Mouse (Mus musculus): ENCODE results near the gene Spata7.
"Not testable (repeated sequence)": the region's sequence is repeated elsewhere in the genome, so short reads cannot be mapped to it uniquely, and the experiment has no call there.

Gene Spata7

DNA sequence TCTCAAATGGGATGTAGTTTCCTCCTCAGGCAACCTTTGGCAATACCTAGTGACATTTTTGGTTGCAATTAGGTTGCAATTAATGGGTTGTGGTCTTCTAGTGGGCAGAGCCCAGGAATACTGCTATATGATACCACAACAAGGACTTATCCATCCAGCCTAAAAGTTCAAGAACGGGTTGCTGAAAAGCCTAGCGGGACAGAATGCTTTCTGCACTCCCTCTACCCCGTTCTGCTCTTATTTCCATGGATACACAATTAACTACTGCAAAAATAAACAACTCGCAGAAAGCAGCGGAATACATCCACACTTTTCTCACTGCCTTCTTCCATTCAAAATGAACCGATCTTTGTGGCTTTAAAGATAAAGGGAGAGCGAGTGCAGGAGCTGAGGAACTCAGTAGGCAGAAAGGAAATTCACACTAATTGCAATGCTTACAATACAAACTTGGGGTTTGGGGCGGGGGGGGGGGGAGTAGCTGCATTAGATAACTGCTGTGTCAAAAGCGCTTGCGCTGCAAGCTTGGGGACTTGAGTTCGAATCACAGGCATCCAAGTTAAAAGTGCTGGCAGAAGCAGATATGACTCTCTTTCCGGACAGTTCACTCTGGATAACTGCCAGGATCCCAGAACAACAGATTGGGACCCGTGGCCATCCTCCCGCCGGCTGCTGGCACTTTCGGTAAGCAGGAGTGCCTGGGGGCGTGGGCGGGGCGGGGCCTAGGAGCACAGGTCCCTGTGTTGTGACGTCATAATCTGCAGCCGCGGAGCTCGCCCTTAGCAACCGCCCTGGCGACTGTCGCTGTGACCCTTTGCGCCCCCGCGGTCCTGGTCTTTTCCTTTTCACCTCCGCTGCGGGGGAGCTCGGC lies at the start of gene Spata7:
Spata7 (plus strand) TSS at position 766 of the 868 bp plus-strand sequence.
- no peak for DNase-seq (ENCODE audit: low read depth)

DNA sequence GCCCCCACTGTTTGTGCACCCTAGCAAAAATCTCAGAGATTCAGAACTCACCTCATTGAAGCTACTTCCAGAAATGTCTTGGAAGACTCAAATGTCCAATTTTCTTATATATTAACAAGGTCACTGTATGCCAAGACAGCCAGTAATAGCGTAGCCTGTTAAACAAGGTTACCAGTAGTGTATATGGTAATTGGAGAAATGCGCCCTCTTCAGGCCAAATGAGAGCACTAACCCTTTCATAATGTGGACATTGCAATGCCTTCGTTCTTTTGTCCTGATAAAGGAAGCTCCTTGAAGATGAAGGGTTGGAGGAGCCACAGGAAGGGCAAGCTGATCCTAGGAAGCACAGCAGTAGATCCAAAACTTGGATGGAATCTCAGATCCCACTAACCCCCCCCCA lies 42.7 kb upstream of the Spata7 start:
- peak; percentile 18 for DNase-seq (ENCODE audit: low read depth)

DNA sequence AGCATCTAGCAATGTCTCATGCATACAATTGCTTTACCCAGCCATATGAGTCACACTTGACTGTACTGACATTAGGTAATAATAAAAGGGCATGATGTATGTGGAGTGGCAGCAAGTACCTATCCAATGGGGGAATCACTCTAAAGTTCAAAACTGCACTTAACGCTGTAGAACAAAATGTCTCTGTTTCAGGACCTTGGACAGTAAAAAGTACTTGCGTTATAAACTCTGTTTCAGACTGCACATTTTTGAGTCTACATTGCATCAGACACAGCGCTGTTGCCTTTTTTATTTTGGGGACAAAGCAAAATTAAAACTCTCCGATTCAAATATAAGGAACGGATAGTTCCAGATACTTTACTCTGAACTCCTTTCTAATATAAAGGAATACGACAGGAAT lies 39.4 kb upstream of the Spata7 start:
- DNase-seq (ENCODE audit: low read depth) = peak; percentile 30

DNA sequence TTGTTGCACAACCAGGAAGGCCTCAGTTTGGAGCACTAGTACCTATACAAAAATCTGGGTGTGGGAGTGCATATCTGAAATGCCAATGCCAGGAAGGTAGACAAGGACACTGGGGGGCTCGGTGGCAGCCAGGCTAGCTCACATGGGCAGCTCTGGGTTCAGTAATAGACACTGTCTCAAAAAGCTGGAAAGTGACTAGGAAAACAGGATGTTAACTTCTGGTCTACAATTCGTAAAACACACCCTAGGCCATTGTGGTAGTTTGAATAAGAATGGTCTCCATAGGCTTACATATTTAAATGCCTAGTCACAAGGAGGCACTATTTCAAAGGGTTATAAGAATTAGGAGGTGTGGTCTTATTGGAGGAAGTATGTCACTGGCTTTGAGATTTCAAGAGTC lies 36.9 kb upstream of the Spata7 start:
- no peak for DNase-seq (ENCODE audit: low read depth)

DNA sequence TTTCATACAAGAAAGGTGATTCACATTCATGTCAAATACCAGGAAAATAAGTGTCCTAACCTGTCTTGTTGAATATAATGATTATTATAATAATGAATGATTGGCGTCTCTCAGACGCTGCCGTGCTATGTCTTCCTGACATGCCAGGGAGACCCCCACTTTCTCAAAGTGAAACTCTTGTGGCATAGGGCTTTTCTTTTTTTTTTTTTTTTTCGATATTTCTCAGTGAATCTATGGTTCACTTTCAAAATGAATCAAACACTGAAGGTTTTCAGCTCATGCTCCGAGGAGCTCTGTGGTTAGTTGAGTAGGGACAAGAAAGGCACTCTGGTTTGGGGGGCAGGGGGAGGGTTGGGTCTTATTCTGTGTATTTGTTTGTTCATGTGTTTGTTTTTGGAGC lies 27.1 kb upstream of the Spata7 start:
- no peak for DNase-seq (ENCODE audit: low read depth)

DNA sequence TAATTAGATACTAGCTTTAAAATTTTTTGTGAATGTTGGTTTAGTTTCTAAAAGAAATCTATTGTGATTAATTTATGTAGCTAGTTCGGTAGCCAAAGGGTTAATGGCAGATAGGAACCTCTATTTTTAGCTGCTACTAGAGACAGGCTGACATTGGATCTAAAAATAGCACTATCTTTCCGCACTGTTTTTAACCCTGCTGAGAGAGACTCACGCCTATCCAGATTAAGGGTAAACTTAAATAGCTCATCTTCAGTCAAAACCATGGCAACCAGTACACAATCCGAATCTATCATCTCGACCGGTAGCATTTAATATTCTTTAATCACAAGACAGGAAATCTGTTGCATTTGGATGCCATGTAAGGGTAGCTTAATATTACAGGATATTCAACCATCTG lies 25.8 kb upstream of the Spata7 start:
- DNase-seq (ENCODE audit: low read depth) = no peak

DNA sequence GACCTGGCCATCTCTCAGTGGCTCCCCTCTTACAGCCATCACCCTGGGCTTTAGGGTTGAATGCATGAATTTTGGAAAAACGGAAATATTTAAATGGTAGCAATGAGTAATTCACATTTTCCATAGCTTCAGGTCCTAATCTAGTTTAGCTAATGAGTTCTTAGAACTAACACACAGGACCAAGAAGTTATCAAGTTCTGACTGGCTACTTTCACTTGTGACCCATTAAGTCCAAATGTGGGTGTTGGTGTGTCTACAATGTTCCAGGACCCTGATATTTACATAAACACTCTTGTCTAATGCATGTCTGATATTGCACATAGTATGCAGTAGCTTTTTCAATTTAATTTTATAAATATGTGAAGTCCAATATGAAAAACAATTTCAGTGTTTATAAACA lies 22.7 kb upstream of the Spata7 start:
- no peak for DNase-seq (ENCODE audit: low read depth)

DNA sequence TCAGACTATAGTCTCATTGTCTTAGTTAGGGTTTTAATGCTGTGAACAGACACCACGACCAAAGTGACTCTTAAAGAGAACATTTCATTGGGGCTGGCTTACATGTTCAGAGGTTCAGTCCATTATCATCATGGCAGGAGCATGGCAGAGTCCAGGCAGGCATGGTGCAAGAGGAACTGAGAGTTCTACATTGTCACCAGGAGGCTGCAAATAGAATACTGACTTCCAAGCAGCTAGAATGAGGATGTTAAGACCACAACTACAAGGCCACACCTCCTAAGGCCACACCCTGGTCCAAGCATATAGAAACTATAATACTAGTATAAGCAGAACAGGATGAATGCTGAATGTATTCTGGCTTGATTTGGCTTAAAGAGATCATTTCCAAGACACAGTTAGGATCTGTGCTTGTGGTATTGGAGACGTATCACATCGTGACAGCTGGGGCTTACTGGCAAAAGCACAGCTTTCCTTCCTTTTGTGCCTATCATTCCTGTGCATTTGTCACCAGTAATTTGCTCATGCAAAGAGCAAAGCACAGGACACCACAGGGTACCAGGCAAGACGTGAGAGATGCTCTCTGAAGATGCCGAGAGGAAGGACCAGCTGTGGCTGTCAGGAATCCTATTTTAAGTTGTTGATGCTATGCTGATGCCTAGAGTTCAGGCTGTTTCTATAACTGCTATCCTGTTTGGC lies 21.2 kb upstream of the Spata7 start:
- DNase-seq (ENCODE audit: low read depth) = no peak

DNA sequence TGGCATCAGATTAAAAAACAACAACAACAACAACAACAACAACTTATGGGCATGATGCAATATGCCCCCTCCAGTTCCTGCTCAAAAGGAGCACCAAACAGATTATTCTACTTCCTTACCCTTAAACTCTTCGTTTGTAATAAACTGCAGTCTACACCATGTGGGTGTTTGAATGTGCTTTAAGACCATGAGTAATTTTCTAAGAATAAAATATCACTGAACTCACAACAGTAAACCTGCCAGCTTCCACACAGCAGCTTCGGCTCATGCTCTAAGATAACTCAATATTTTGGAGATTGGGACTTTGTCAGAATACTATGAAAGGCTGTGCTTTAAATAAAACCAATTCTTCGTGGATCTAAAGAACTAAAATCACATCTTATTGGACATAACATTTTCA lies 17.6 kb upstream of the Spata7 start:
- DNase-seq (ENCODE audit: low read depth) = no peak

DNA sequence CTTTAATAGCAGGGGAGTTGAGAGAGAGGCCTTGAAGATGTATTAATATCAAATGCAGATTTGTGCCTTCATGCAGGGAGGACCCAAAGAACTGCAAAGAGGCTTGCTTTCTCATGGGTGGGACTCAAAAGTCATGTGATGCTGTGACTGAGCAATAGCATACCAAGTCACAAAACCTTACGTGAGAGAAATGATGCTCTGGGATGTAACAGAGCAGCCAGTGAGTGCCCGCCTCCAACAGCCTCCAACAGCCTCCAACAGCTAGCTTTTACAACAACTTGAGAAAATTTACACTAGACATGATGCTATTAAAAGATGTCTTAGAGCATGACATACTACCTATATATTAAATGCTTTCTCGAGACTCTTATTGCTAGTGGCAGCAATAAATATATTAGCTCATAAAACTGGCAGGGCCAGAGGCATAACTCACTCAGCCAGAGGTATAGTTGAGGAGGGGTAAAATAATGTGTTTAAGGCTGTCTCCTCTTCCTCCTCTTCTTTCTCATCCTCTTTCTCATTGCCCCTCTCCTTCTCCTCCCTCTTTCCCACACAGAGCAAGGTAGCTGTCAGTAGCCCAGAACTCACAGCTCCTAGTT lies 12.9 kb upstream of the Spata7 start:
- no peak for DNase-seq (ENCODE audit: low read depth)

DNA sequence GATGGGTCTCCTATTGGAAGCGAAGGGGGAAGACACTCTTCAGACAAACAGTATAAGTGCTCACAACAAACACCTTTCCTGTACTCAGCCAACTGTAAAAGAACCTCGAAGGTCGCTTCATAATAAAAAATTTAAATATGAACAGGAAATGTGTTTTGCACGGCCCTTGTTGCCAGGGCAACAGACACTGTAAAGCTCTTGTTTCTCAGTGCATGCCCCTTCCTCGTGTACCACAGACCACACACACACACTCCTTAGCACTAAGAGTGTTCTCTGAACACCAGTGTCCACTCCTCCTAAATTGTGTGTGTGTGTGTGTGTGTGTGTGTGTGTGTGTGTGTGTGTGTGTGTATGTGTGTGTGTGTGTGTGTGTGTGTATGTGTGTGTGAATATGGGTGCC lies 12.2 kb upstream of the Spata7 start:
- no peak for DNase-seq (ENCODE audit: low read depth)

DNA sequence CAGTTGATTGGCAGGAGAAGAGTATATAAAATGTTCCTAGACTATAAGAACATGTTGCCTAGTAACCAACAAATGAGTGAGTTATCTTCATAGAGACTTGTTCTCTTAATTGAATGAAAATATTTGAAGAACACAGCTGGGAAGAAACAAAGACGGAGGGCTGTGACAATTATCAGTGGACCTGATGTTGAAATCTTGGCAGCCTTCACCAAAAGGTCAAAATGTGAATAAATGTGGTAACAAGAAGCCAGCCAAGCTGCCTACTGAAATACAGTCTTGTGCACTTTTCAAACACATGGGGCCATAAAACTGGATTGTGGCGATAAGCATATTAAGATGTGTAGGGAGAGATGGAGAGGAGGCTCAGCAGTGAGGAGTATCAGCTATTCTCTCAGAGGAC lies 8.5 kb upstream of the Spata7 start:
- no peak for DNase-seq (ENCODE audit: low read depth)

DNA sequence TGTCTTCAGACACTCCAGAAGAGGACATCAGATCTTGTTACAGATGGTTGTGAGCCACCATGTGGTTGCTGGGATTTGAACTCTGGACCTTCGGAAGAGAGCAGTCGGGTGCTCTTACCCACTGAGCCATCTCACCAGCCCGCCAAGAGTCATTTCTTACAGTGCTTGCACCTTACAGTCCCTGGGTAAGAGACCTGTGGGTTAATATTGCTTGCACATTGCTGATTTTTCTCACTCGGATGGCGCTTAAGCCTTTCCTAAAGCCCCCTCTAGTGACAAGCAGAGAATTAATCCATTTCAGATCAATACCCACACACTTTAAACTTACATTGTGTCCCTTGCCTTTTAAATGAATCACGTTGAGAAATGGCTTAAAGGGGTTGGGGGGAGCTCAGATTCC lies 7.0 kb upstream of the Spata7 start:
- DNase-seq (ENCODE audit: low read depth) = not testable (repeated sequence)

DNA sequence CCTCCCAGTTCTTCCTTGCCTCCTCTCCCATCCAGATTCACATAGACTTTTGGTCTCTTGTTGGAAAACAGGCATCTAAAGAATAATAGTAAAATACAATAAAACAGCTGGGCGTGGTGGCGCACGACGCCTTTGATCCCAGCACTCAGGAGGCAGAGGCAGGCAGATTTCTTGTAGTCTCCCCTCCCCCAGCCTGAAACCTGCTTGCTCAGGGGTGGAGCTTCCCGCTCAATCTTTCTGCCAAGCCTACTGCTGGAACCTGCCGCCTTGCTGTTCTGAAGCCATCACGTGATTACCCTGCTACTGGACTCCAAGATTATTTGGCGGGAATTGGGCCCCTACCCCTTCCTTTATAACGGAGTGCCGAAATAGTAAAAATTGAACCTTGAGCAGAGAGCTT lies 4.7 kb upstream of the Spata7 start:
- not testable (repeated sequence) for DNase-seq (ENCODE audit: low read depth)

DNA sequence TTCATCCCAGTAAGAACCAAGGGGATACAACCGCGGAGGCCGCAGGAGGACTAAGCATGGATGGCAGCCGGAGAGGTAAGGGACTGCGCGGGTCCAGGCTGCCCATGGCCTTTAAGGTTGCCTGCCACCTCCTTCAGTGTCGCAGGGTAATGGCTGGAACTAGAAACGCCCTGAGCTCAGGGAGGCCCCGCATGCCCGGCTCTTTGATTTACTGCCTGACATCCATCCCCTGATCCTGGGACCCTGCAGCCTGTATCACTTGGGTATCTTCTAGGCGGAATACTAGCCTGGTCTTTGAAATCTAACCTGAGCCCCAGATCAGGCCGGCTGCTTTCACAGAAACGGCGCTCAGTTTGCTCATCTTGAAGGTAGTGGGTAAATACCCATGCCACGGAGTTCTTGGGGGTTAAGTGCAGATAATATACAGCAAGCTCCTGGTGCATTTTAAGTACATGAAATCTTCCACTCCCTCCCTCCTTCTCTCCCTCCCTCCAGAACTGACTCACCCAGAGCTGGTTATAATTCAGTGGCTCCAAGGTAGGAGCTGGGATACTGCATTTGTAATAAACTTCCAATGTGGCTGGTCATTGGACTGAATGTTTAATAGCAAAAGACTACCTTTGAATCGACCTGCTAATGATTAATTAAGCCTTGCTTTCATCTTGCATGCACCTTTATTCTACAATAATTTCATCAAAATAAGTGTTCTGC lies 458 bp downstream of the Spata7 start:
- no peak for DNase-seq (ENCODE audit: low read depth)

DNA sequence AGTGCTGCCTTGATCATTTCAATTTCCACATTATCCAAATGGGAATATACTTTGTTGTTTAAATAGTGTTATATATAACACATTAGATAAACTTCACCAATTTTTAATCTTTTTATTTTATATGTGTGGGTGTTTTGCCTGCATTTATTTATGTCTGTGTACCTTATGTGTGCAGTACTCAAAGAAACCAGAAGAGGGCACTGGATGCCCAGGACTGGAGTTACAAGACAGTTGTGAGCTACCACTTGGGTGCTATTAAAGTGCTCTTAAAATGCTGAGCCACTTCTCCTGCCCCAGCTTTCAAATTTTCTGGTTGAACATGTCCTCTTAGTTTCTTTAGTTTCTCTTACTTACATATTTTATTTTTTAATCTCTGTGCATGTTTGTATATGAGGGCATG lies 16.9 kb downstream of the Spata7 start:
- peak; percentile 36 for DNase-seq (ENCODE audit: low read depth)

DNA sequence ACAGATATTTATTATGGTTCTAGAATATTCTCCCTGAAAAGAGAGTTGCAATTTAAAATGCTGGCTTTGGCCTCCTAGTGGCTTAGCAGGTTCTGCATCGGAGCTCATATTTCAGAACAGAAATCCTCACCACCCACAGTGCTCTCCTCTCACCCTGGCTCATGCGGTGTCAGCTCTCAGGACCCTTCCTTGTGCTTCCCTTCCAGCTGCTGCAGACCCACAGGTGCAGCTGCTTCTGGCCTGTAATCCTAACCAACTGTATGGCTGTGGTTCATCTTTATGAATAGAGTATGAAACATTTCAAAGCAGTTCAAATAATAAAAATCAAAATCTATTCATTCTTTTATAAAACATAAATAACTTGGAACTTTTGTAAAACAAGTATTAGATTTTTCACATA lies 28.9 kb downstream of the Spata7 start:
- no peak for DNase-seq (ENCODE audit: low read depth)

DNA sequence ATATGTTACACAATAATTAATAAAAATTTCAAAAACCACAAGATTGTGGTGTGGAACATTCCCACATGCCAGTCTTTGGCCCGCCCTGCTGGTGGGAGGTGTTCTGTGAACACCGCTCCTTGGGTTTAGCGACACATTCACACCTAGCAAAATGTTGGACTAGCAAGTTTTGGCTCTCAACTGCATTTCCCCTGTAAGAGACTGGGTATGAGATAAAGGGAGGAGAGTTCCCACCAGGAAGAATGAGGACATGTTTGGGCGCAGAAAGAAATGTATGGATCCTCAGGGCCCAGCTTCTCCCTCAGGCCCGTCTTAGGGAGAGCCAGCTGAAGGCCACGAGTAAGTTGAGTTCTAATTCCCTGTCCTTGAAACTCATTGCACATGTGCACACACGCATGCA lies 34.7 kb downstream of the Spata7 start:
- no peak for DNase-seq (ENCODE audit: low read depth)

DNA sequence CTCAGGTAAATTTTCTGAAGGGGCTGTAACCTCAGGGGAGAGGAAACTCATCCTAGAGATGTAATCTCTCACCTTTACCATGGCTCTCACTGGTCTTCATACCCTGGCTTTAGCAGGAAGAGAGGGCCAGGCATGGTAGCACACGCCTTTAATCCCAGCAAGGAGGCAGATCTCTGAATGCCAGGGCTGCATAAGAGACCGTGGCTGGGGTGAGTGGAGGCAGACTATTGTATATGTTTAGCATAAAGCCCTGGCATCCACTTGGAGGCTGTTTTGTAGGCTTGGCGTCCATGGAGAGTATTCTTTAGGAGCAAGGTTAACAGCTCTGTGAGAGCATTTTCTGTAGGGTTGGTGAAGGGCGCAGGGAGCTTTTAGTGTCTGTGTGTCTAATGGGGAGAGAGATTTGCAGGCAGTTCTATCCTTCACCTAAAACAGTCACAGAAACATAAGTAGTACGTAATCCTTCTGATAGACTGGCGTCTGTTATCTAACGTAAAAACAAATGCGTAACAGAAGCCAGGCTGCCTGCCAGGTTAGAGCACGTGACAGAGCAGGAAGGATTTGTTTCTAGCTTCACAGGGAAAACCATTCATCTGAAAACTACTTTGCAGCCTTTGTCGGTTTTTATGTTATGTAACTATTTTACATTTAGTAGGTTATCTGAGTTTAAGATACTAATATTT lies 40.3 kb downstream of the Spata7 start:
- no peak for DNase-seq (ENCODE audit: low read depth)

DNA sequence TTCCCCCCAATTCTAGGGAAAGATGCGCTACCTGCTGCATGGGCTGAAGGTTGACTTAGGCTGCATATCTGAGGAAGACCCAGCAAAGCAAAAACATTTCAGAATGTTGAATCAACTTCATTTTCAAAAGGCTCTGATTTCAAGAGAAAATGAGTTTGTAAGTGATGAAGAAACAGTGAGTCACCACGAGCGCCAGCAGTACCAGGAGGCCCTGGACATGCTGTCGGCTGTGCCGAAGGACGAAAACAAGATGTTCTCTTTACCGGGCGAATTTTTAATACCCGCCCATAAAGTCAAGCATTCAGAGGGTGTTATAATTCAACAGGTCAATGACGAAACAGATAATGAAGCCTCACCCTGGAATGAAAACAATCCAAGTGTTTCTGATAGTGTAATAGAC lies 41.1 kb downstream of the Spata7 start:
- DNase-seq (ENCODE audit: low read depth) = no peak

DNA sequence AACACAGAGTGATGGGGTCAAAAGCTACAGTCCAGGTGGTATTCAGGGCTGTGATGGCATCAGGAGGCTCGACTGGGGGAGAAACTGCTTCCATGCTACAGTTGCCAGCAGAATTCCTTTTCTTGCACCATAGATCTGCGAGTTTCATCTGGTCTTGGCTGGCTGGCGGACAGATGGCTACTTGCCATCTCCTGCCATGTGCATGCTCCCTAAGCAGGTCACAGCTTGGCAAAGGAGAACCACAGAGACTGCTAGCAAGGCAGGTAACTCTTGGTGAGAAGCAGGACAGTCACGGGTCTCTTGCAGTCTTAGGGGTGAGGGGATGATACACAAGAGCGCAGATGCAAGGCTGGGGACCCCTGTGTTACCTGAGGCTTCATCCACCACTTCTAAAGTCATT lies 41.9 kb downstream of the Spata7 start:
- no peak for DNase-seq (ENCODE audit: low read depth)

DNA sequence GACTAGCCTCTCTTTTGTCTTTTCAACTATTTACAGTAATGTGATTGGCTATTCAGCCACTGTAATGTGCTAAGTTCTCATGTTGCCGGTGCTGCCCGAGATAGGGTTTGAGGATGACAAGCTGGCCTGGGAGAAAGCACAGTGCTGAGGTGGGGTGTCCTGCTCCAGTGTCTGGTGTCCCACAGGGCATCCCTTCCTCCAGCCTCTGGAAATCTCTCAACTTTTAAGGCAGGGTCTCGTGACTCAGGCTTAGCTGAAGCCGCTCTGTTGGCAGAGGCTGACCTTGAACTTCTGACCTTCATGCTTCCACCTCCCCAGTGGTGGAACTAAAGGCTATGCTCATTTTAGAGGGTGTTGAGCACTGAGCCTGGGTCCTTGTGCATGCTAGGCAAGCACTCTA lies 42.5 kb downstream of the Spata7 start:
- no peak for DNase-seq (ENCODE audit: low read depth)

Measured in 416B (cell line).